Mouse (Mus musculus) stomach, embryonic 16.5 days (tissue): ENCODE measurements at regions not wholly inside any gene's neighbourhood (a gene's known extent, or its start where the extent isn't known, plus 50 kb on each side); places are given as distances from the start of the nearest gene placed in this dataset.

Source experiments
- ATAC-seq: fragments of 200-750 bp; cut with Nextera tagmentation; 2 replicates; pipeline ENCODE4 v1.8.0; 2017; ENCODE audit warnings: moderate number of reproducible peaks, moderate TSS enrichment; ENCODE audit not compliant: insufficient read depth, low FRiP score
- H3K27ac ChIP-seq: fragments of 300-500 bp; sonication (generic); 2 replicates; pipeline ENCODE4 v1.5.1; 2014; ENCODE audit warnings: low read length
- H3K27me3 ChIP-seq: fragments of 300-500 bp; sonication (generic); 2 replicates; pipeline ENCODE4 v1.6.1; 2014; ENCODE audit warnings: low read length, control low read depth, mixed read lengths; ENCODE audit not compliant: control insufficient read depth, insufficient read depth
- H3K36me3 ChIP-seq: fragments of 300-500 bp; sonication (generic); 2 replicates; pipeline ENCODE4 v1.6.1; 2014; ENCODE audit warnings: low read length; ENCODE audit not compliant: control insufficient read depth, insufficient read depth
- H3K4me1 ChIP-seq: fragments of 300-500 bp; sonication (generic); 2 replicates; pipeline ENCODE4 v1.6.1; 2014; ENCODE audit warnings: low read length, control low read depth, mixed read lengths; ENCODE audit not compliant: control insufficient read depth, insufficient read depth
- H3K4me2 ChIP-seq: fragments of 300-500 bp; sonication (generic); 2 replicates; pipeline ENCODE4 v1.6.1; 2014; ENCODE audit warnings: low read depth, low read length, mixed read lengths
- H3K4me3 ChIP-seq: fragments of 300-500 bp; sonication (generic); replicated peaks from 2 replicates; pipeline ENCODE4 v1.5.1; 2014; ENCODE audit warnings: mild to moderate bottlenecking, low read length
- H3K9ac ChIP-seq: fragments of 300-500 bp; sonication (generic); 2 replicates; pipeline ENCODE4 v1.6.1; 2014; ENCODE audit warnings: low read length
- H3K9me3 ChIP-seq: fragments of 300-500 bp; sonication (generic); replicated peaks from 2 replicates; pipeline ENCODE4 v1.6.1; 2016; ENCODE audit warnings: low read length, control low read depth; ENCODE audit not compliant: control insufficient read depth
- WGBS: fragments of 180-500 bp; shearing (Covaris S2); extraction: QIAGEN DNeasy Blood & Tissue Kit; methylation state at CpG from one replicate; pipeline ENCODE4 v1.1.7; 2014; 5-methylcytosine and 5-hydroxymethylcytosine counted together

- no peak overlapping the region; the same call in 1 of the 2 replicates for H3K27ac ChIP-seq
- 3% methylated on average over 3 of the region's 3 CpGs for WGBS
- H3K4me1 ChIP-seq: peaks cover 3% of the 10 kb centered on the region; the same call in 1 of the 2 replicates
- no peak overlapping the region for H3K4me3 ChIP-seq
- no peaks in the 10 kb centered on the region for H3K9me3 ChIP-seq
- H3K4me2 ChIP-seq: no peak overlapping the region
- peak; percentile 40; the same call in 1 of the 2 replicates for ATAC-seq
- H3K36me3 ChIP-seq: no peaks in the 10 kb centered on the region
- no peaks in the 10 kb centered on the region for H3K27me3 ChIP-seq
- H3K9ac ChIP-seq: no peak overlapping the region
These were observed 84.9 kb downstream of the Impad1 start for GRCm38 (mm10) chr4:4708261-4708660.

GRCm38 (mm10) chr4:4699102-4699501, 94.1 kb downstream of the Impad1 start:
- ATAC-seq: no peak
- no peaks in the 10 kb centered on the region for H3K36me3 ChIP-seq
- H3K4me3 ChIP-seq: no peak overlapping the region
- no peak overlapping the region for H3K27ac ChIP-seq
- no peak overlapping the region for H3K9ac ChIP-seq
- WGBS: 79% methylated on average over 2 of the region's 2 CpGs
- no peaks in the 10 kb centered on the region for H3K27me3 ChIP-seq
- H3K4me2 ChIP-seq: no peak overlapping the region
- no peaks in the 10 kb centered on the region for H3K4me1 ChIP-seq
- H3K9me3 ChIP-seq: no peaks in the 10 kb centered on the region

GRCm38 (mm10) chr4:4695413-4695812, 97.7 kb downstream of the Impad1 start:
- 68% methylated on average over 1 of the region's 1 CpGs for WGBS
- H3K4me3 ChIP-seq: no peak overlapping the region
- H3K9me3 ChIP-seq: no peaks in the 10 kb centered on the region
- no peaks in the 10 kb centered on the region for H3K27me3 ChIP-seq
- no peaks in the 10 kb centered on the region for H3K4me1 ChIP-seq
- H3K4me2 ChIP-seq: no peak overlapping the region
- no peak overlapping the region for H3K9ac ChIP-seq
- H3K36me3 ChIP-seq: no peaks in the 10 kb centered on the region
- no peak overlapping the region for H3K27ac ChIP-seq
- no peak for ATAC-seq

GRCm38 (mm10) chr4:4686920-4687319, 106.2 kb downstream of the Impad1 start:
- H3K9me3 ChIP-seq: no peaks in the 10 kb centered on the region
- no peak overlapping the region for H3K4me2 ChIP-seq
- H3K27me3 ChIP-seq: no peaks in the 10 kb centered on the region
- H3K27ac ChIP-seq: no peak overlapping the region
- no peaks in the 10 kb centered on the region for H3K36me3 ChIP-seq
- 33% methylated on average over 4 of the region's 4 CpGs for WGBS
- no peak overlapping the region for H3K9ac ChIP-seq
- ATAC-seq: no peak
- H3K4me3 ChIP-seq: no peak overlapping the region
- no peaks in the 10 kb centered on the region for H3K4me1 ChIP-seq

- H3K4me1 ChIP-seq: no peaks in the 10 kb centered on the region
- H3K4me2 ChIP-seq: no peak overlapping the region
- no peak for ATAC-seq
- no peaks in the 10 kb centered on the region for H3K9me3 ChIP-seq
- H3K4me3 ChIP-seq: no peak overlapping the region
- H3K9ac ChIP-seq: no peak overlapping the region
- no peak overlapping the region for H3K27ac ChIP-seq
- no peaks in the 10 kb centered on the region for H3K36me3 ChIP-seq
- H3K27me3 ChIP-seq: no peaks in the 10 kb centered on the region
These were observed 118.5 kb downstream of the Impad1 start for GRCm38 (mm10) chr4:4674607-4675006.

- ATAC-seq: no peak
- Histone ChIP-seq H3K4me3 (no peak overlapping the region), H3K27ac (0 out of 2 replicates have a peak overlapping the region, but pooled peaks have one; percentile 11), H3K4me2 (no peak overlapping the region), H3K4me1 (no peaks in the 10 kb centered on the region), H3K9me3 (no peaks in the 10 kb centered on the region), H3K27me3 (no peaks in the 10 kb centered on the region), H3K9ac (no peak overlapping the region), H3K36me3 (no peaks in the 10 kb centered on the region)
- 37% methylated on average over 1 of the region's 1 CpGs for WGBS
These were observed 142.9 kb downstream of the Impad1 start for GRCm38 (mm10) chr4:4650251-4650650.

GRCm38 (mm10) chr4:4645264-4645663, 147.9 kb downstream of the Impad1 start:
- no peak overlapping the region for H3K9ac ChIP-seq
- 72% methylated on average over 1 of the region's 1 CpGs for WGBS
- ATAC-seq: no peak
- H3K4me1 ChIP-seq: no peaks in the 10 kb centered on the region
- H3K36me3 ChIP-seq: no peaks in the 10 kb centered on the region
- no peaks in the 10 kb centered on the region for H3K9me3 ChIP-seq
- H3K27me3 ChIP-seq: no peaks in the 10 kb centered on the region
- H3K4me3 ChIP-seq: no peak overlapping the region
- no peak overlapping the region for H3K27ac ChIP-seq
- no peak overlapping the region for H3K4me2 ChIP-seq

- no peaks in the 10 kb centered on the region for H3K27me3 ChIP-seq
- H3K4me2 ChIP-seq: no peak overlapping the region
- H3K27ac ChIP-seq: no peak overlapping the region
- no peak overlapping the region for H3K4me3 ChIP-seq
- no peaks in the 10 kb centered on the region for H3K9me3 ChIP-seq
- H3K4me1 ChIP-seq: no peaks in the 10 kb centered on the region
- ATAC-seq: no peak
- no peak overlapping the region for H3K9ac ChIP-seq
- H3K36me3 ChIP-seq: no peaks in the 10 kb centered on the region
These were observed 156.9 kb downstream of the Impad1 start for GRCm38 (mm10) chr4:4636258-4636657.

GRCm38 (mm10) chr4:4635856-4636255, 157.3 kb downstream of the Impad1 start:
- Histone ChIP-seq H3K9ac (no peak overlapping the region), H3K27me3 (no peaks in the 10 kb centered on the region), H3K4me1 (no peaks in the 10 kb centered on the region), H3K27ac (no peak overlapping the region), H3K4me2 (no peak overlapping the region), H3K9me3 (no peaks in the 10 kb centered on the region), H3K4me3 (no peak overlapping the region), H3K36me3 (no peaks in the 10 kb centered on the region)
- no peak for ATAC-seq
- WGBS: 27% methylated on average over 1 of the region's 1 CpGs

GRCm38 (mm10) chr4:4635338-4635737, 157.8 kb downstream of the Impad1 start:
- no peak overlapping the region for H3K27ac ChIP-seq
- no peak overlapping the region for H3K4me2 ChIP-seq
- H3K4me1 ChIP-seq: no peaks in the 10 kb centered on the region
- H3K9ac ChIP-seq: no peak overlapping the region
- WGBS: 40% methylated on average over 6 of the region's 6 CpGs
- H3K27me3 ChIP-seq: no peaks in the 10 kb centered on the region
- H3K36me3 ChIP-seq: no peaks in the 10 kb centered on the region
- H3K9me3 ChIP-seq: no peaks in the 10 kb centered on the region
- no peak overlapping the region for H3K4me3 ChIP-seq
- no peak for ATAC-seq
